Mouse (Mus musculus) kidney, embryonic 14.5 days (tissue): ENCODE results near the gene Ap1s3. TPM values are rescaled to one million over a fixed set of nuclear protein-coding genes. Genes with fewer than 3 reads are reported as not detected.

ENCODE experiments used
- ATAC-seq: fragments of 200-750 bp; cut with Nextera tagmentation; 2 replicates; pipeline ENCODE4 v1.8.0; 2017; ENCODE audit warnings: moderate number of reproducible peaks, mild to moderate bottlenecking, moderate TSS enrichment, moderate library complexity; ENCODE audit not compliant: low FRiP score, low TSS enrichment
- H3K27ac ChIP-seq: fragments of 300-500 bp; sonication (generic); 2 replicates; pipeline ENCODE4 v1.5.1; 2014; ENCODE audit warnings: low read depth, mild to moderate bottlenecking, low read length, moderate library complexity, mixed read lengths
- H3K27me3 ChIP-seq: fragments of 300-500 bp; sonication (generic); 2 replicates; pipeline ENCODE4 v1.6.1; 2014; ENCODE audit warnings: mild to moderate bottlenecking, low read length; ENCODE audit not compliant: control insufficient read depth, insufficient read depth
- H3K36me3 ChIP-seq: fragments of 300-500 bp; sonication (generic); 2 replicates; pipeline ENCODE4 v1.6.1; 2014; ENCODE audit warnings: low read length, mixed read lengths; ENCODE audit not compliant: control insufficient read depth, insufficient read depth
- H3K4me1 ChIP-seq: fragments of 300-500 bp; sonication (generic); 2 replicates; pipeline ENCODE4 v1.6.1; 2014; ENCODE audit warnings: low read length, mixed read lengths; ENCODE audit not compliant: control insufficient read depth, insufficient read depth
- H3K4me2 ChIP-seq: fragments of 300-500 bp; sonication (generic); replicated peaks from 2 replicates; pipeline ENCODE4 v1.6.1; 2014; ENCODE audit warnings: low read depth, mild to moderate bottlenecking, low read length
- H3K4me3 ChIP-seq: fragments of 300-500 bp; sonication (generic); 2 replicates; pipeline ENCODE4 v1.5.1; 2014; ENCODE audit warnings: mild to moderate bottlenecking, low read length
- H3K9ac ChIP-seq: fragments of 300-500 bp; sonication (generic); 2 replicates; pipeline ENCODE4 v1.6.1; 2014; ENCODE audit warnings: low read depth, mild to moderate bottlenecking, low read length, moderate library complexity
- H3K9me3 ChIP-seq: fragments of 300-500 bp; sonication (generic); 2 replicates; pipeline ENCODE4 v1.6.1; 2016; ENCODE audit warnings: low read length; ENCODE audit not compliant: control insufficient read depth
- WGBS: fragments of 180-500 bp; shearing (Covaris S2); extraction: QIAGEN DNeasy Blood & Tissue Kit; methylation state at CpG from one replicate; pipeline ENCODE4 v1.1.7; 2014; 5-methylcytosine and 5-hydroxymethylcytosine counted together
- polyA plus RNA-seq: library from polyadenylated mRNA; unstranded; fragments of >200 nt; fragmentation: Nextera tagmentation; extraction: Ambion mirVana; gene quantifications from 2 replicates; pipeline ENCODE4 v1.2.1, GENCODE M21; 2014

Ap1s3 gene
- polyA plus RNA-seq, 1 experiment from 2014 or later, result 0.92 TPM

DNA sequence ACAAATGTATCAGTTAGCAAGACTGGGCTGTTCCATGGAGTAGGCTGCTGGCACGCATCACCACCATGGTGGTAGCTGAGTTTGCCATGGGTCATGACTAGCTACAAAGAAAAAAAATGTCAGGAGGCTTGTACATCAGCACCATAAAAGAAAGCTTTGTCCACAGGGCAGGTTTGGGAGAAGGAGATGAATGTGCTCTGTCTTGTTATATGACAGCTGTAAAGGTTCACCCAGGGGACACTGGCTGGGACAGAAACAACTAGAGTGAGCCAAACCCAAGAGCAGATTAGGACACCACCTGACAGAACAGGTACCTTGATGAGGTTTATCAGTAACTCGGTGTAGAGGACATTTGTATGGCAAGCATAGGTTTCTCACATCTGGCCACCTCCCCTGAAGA is 32.9 kb upstream of the Ap1s3 start:
- WGBS, result 89% methylated on average over 2 of the region's 2 CpGs
- ATAC-seq, result no peak

DNA sequence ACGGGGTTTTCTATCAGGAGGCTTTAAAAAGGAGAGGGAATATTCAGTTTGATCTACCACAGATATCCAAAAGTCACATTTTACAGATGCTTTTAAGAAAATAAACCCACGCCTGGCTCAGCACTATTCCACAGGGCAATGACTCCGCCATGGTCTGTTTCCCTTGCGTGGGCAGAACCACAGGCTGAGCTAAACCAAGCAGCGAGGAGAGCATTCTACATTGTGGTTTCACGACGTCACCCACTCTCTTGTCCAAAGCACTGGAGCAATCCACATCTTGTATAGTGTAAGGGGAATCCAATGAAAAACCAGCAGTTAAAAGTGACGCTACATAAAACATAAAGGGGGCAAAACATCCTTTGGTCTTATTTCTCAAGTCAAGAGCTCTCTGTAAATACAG is 31.7 kb upstream of the Ap1s3 start:
- 59% methylated on average over 8 of the region's 8 CpGs for WGBS
- H3K4me2 ChIP-seq, result no peak overlapping the region
- no peaks in the 10 kb centered on the region for H3K27me3 ChIP-seq
- H3K9me3 ChIP-seq, result no peaks in the 10 kb centered on the region
- no peak overlapping the region for H3K9ac ChIP-seq
- ATAC-seq, result peak; percentile 60; the same call in 1 of the 2 replicates
- no peak overlapping the region for H3K27ac ChIP-seq
- no peaks in the 10 kb centered on the region for H3K4me1 ChIP-seq
- peaks cover 10% of the 10 kb centered on the region; the same call in 1 of the 2 replicates for H3K36me3 ChIP-seq
- H3K4me3 ChIP-seq, result no peak overlapping the region

More for the DNA sequence above, 32.9 kb upstream of the Ap1s3 start:
- no peak overlapping the region for H3K4me3 ChIP-seq
- no peak overlapping the region for H3K9ac ChIP-seq
- H3K4me1 ChIP-seq, result no peaks in the 10 kb centered on the region
- H3K27me3 ChIP-seq, result no peaks in the 10 kb centered on the region
- peaks cover 10% of the 10 kb centered on the region; the same call in 1 of the 2 replicates for H3K36me3 ChIP-seq
- H3K9me3 ChIP-seq, result no peaks in the 10 kb centered on the region
- no peak overlapping the region for H3K4me2 ChIP-seq
- H3K27ac ChIP-seq, result no peak overlapping the region

DNA sequence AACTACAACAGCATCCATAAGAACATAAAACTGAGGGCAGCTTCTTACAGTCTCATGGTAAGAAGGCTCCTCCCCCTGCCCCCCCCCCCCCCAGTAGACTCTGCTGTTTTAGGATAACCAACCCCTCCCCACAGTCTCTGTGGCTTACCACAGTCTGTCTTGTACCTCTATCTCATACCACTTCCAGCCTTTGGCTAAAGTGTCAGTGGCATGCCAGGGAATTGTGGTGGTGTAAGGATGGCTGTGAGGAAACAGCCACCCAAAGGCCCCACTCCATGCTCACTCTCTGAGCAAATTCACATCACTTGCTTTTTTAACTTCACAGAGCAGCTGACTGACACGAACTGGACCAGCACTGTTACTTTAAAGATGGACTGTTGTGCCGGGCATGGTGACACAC is 26.7 kb upstream of the Ap1s3 start:
- Histone ChIP-seq H3K27me3 (no peaks in the 10 kb centered on the region), H3K4me2 (no peak overlapping the region), H3K27ac (no peak overlapping the region), H3K4me3 (no peak overlapping the region), H3K4me1 (0 out of 2 replicates have a peak, but pooled peaks cover 4% of the 10 kb centered on the region), H3K9me3 (no peaks in the 10 kb centered on the region), H3K9ac (no peak overlapping the region), H3K36me3 (no peaks in the 10 kb centered on the region)
- WGBS, result 92% methylated on average over 2 of the region's 2 CpGs
- no peak for ATAC-seq

DNA sequence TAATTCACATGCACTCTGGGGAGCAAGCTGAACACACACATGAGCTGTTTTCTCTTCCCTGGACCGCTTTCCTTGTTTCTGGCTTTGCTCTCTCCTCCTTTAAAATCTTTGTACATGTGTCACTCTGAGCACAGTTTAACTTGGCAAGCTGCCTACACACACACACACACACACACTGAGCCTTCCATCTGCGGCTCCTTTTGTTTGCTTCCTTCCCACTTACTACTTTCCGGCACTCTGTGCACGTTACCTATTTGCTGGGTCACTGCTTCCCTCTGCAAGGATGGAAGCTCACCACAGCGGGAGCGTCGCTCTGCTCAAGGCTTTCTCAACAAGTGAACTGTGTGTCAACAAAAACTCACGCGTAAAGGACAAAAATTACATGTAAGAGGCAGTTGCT is 25.6 kb upstream of the Ap1s3 start:
- H3K9me3 ChIP-seq, result no peaks in the 10 kb centered on the region
- no peak overlapping the region for H3K9ac ChIP-seq
- H3K4me3 ChIP-seq, result no peak overlapping the region
- H3K4me2 ChIP-seq, result no peak overlapping the region
- 27% methylated on average over 9 of the region's 9 CpGs for WGBS
- no peaks in the 10 kb centered on the region for H3K27me3 ChIP-seq
- 0 out of 2 replicates have a peak, but pooled peaks cover 4% of the 10 kb centered on the region for H3K4me1 ChIP-seq
- H3K36me3 ChIP-seq, result no peaks in the 10 kb centered on the region
- ATAC-seq, result peak; percentile 56; the same call in 1 of the 2 replicates
- no peak overlapping the region; the same call in 1 of the 2 replicates for H3K27ac ChIP-seq

DNA sequence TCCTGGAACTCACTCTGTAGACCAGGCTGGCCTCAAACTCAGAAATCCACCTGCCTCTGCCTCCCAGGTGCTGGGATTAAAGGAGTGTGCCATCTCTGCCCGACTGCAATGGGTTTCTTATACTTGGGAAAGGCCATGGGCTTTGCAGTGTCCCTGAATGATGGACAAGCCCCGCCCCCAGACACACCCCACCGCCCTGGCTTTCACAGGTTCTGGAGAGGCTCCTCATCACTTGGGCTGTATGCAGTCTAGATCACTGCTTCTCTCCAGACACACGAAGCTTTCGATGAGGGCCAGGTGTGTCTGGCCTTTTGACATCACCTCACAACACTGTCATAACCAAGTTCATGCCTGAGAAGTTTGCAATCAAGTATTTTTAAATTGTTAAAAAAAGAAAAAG is 25.2 kb upstream of the Ap1s3 start:
- H3K4me3 ChIP-seq, result no peak overlapping the region
- no peaks in the 10 kb centered on the region for H3K9me3 ChIP-seq
- no peak overlapping the region; the same call in 1 of the 2 replicates for H3K27ac ChIP-seq
- peak; percentile 68; the same call in 1 of the 2 replicates for ATAC-seq
- no peak overlapping the region for H3K4me2 ChIP-seq
- no peaks in the 10 kb centered on the region for H3K36me3 ChIP-seq
- no peaks in the 10 kb centered on the region for H3K27me3 ChIP-seq
- H3K9ac ChIP-seq, result no peak overlapping the region
- WGBS, result 56% methylated on average over 5 of the region's 5 CpGs
- H3K4me1 ChIP-seq, result 0 out of 2 replicates have a peak, but pooled peaks cover 4% of the 10 kb centered on the region

DNA sequence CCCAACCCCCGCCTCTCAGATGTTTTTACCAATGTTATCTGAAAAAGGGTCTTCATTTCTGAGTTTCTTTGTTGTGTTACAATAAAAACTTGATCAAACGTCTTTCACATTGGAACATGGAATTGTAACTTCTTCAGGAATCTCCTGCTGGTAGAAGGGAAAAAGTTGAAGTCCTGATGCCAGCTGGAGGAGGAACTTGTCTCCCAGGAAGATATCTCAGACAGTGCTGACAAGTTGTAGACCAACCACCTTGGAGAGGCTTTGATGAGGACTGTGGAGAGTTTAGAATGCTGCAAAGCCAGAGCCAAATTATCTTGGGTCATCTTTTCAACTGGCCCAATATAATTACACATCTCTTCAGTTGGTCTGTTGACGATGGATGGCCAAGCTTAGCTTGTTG is 20.7 kb upstream of the Ap1s3 start:
- Histone ChIP-seq H3K4me2 (no peak overlapping the region), H3K27ac (no peak overlapping the region), H3K4me1 (0 out of 2 replicates have a peak, but pooled peaks cover 2% of the 10 kb centered on the region), H3K27me3 (no peaks in the 10 kb centered on the region), H3K36me3 (no peaks in the 10 kb centered on the region), H3K9me3 (no peaks in the 10 kb centered on the region), H3K4me3 (no peak overlapping the region), H3K9ac (no peak overlapping the region)
- WGBS, result 83% methylated on average over 3 of the region's 3 CpGs
- no peak for ATAC-seq

DNA sequence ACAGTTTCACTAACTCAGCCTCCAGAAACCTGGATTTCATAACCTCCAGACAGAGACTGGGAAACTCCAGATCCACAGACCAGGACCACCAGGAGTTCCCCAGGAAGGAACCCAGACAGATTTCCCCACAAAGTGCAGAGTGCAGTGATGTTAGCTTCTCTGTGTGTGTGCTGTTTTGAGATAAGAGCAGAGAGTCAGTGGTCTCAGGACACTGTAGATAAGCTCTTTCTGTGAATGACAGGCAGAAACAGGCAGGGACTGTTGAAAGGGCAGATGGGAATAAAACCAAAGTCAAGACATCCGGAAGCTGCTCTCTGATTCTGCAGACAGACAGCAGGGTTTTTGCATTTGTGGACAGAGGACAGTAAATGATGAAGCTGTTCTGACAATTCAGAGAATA is 15.5 kb upstream of the Ap1s3 start:
- H3K4me2 ChIP-seq, result no peak overlapping the region
- no peaks in the 10 kb centered on the region for H3K9me3 ChIP-seq
- no peak overlapping the region for H3K9ac ChIP-seq
- H3K36me3 ChIP-seq, result no peaks in the 10 kb centered on the region
- H3K27ac ChIP-seq, result no peak overlapping the region
- no peaks in the 10 kb centered on the region for H3K27me3 ChIP-seq
- no peaks in the 10 kb centered on the region for H3K4me1 ChIP-seq
- no peak overlapping the region for H3K4me3 ChIP-seq
- 83% methylated on average over 1 of the region's 1 CpGs for WGBS
- no peak for ATAC-seq

DNA sequence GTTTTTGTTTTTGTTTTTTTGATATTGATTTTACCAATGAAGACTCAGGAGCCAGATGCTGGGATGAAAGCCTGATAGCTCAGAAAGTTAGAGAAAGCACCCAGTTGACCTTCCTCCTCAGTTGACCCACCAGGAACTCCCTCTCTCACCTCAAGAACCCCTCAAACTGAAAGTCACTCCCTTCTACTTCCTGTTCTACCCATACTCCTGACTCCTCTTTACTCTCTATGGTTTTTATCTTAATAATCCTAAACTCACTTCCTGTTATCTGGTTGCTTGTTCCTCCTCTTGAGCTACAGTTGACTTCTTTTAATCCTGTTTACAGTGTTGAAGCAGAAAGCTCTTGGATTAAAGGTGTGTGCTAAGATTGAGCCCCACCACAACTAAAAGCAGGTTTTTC is 12.3 kb upstream of the Ap1s3 start:
- Histone ChIP-seq H3K36me3 (no peaks in the 10 kb centered on the region), H3K27me3 (no peaks in the 10 kb centered on the region), H3K4me3 (no peak overlapping the region), H3K9ac (no peak overlapping the region), H3K4me2 (no peak overlapping the region), H3K27ac (no peak overlapping the region), H3K4me1 (no peaks in the 10 kb centered on the region), H3K9me3 (no peaks in the 10 kb centered on the region)
- ATAC-seq, result no peak

DNA sequence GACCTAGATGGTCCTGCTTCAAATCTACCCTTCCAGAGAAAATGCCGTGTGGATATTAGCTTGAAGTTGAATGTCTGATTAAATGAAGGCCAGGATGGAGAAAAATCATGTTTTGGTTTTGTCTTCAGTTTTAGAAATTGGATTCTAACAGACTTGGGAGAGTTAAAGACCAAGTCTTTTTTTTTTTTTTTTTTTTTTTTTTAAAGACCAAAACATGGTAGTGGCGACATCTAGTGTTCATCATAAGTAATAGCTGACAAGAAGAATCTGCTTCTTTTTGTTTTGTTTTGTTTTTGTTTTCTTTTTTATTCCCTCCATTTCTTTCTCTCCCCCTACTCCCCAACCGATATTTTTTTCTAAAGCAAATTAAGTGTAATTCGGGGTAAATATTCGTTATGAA is 11.2 kb upstream of the Ap1s3 start:
- H3K4me1 ChIP-seq, result no peaks in the 10 kb centered on the region
- 12% methylated on average over 5 of the region's 5 CpGs for WGBS
- ATAC-seq, result no peak

More for the DNA sequence above, 11.2 kb upstream of the Ap1s3 start:
- Histone ChIP-seq H3K9ac (no peak overlapping the region), H3K4me2 (no peak overlapping the region), H3K27ac (no peak overlapping the region), H3K9me3 (no peaks in the 10 kb centered on the region), H3K36me3 (no peaks in the 10 kb centered on the region), H3K4me3 (no peak overlapping the region), H3K27me3 (no peaks in the 10 kb centered on the region)
